Mouse (Mus musculus) limb, embryonic 12.5 days (tissue): ENCODE data around the gene Dusp1. TPM values are rescaled to one million over a fixed set of nuclear protein-coding genes. Genes with fewer than 3 reads are reported as not detected.

ENCODE experiments used
- ATAC-seq: fragments of 200-750 bp; cut with Nextera tagmentation; 2 replicates; pipeline ENCODE4 v1.8.0; 2017; ENCODE audit warnings: low read depth, moderate TSS enrichment; ENCODE audit not compliant: insufficient number of reproducible peaks, insufficient read depth, low FRiP score, low TSS enrichment
- H3K27ac ChIP-seq: fragments of 300-500 bp; sonication (generic); 2 replicates; pipeline ENCODE4 v1.5.1; 2016; ENCODE audit warnings: mild to moderate bottlenecking, moderate library complexity
- H3K27me3 ChIP-seq: fragments of 300-500 bp; sonication (generic); 2 replicates; pipeline ENCODE4 v1.6.1; 2016; ENCODE audit warnings: mild to moderate bottlenecking, moderate library complexity
- H3K36me3 ChIP-seq: fragments of 300-500 bp; sonication (generic); 2 replicates; pipeline ENCODE4 v1.6.1; 2016; ENCODE audit warnings: mild to moderate bottlenecking, moderate library complexity
- H3K4me1 ChIP-seq: fragments of 300-500 bp; sonication (generic); replicated peaks from 2 replicates; pipeline ENCODE4 v1.6.1; 2016
- H3K4me2 ChIP-seq: fragments of 300-500 bp; sonication (generic); 2 replicates; pipeline ENCODE4 v1.6.1; 2016; ENCODE audit warnings: mild to moderate bottlenecking, moderate library complexity
- H3K4me3 ChIP-seq: fragments of 300-500 bp; sonication (generic); replicated peaks from 2 replicates; pipeline ENCODE4 v1.5.1; 2016; ENCODE audit warnings: mild to moderate bottlenecking
- H3K9ac ChIP-seq: fragments of 300-500 bp; sonication (generic); replicated peaks from 2 replicates; pipeline ENCODE4 v1.6.1; 2016; ENCODE audit warnings: mild to moderate bottlenecking, moderate library complexity
- H3K9me3 ChIP-seq: fragments of 300-500 bp; sonication (generic); 2 replicates; pipeline ENCODE4 v1.6.1; 2016; ENCODE audit warnings: mild to moderate bottlenecking, moderate library complexity
- WGBS: fragments of 180-500 bp; shearing (Covaris S2); methylation state at CpG from one replicate; pipeline ENCODE4 v1.1.7; 2016; 5-methylcytosine and 5-hydroxymethylcytosine counted together
- polyA plus RNA-seq: library from polyadenylated mRNA; unstranded; fragments of >200 nt; fragmentation: Nextera tagmentation; extraction: Ambion mirVana; gene quantifications from 2 replicates; pipeline ENCODE4 v1.2.1, GENCODE M21; 2016

The Dusp1 gene
- polyA plus RNA-seq, 1 experiment from 2014 or later = 18.0 TPM

DNA sequence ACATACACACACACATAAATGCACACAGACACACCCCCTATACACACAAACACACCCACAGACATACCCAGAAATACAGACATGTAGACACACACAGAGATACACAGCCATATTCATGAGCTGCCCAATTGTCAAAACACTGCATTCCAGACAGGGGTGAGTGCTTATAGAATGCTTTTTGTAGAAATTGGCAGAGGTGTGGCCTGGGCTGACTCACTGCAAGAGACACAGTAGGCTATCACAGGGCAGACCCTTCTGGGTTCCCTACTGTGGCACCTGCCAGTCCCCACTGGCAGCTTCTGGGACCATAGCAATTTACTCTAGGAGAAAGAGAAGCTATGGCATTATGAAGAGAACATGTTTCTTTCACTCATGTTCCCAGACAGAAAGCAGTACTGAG, 37.6 kb downstream of the Dusp1 start:
- Histone ChIP-seq H3K27ac (no peak overlapping the region), H3K4me3 (no peak overlapping the region), H3K4me1 (no peaks in the 10 kb centered on the region)

GRCm38 (mm10) chr17:26522711-26523110, 39.2 kb downstream of the Dusp1 start:
- Histone ChIP-seq H3K4me1 (no peaks in the 10 kb centered on the region), H3K27ac (no peak overlapping the region), H3K9ac (no peak overlapping the region), H3K27me3 (no peaks in the 10 kb centered on the region), H3K9me3 (no peaks in the 10 kb centered on the region), H3K4me2 (no peak overlapping the region), H3K4me3 (no peak overlapping the region), H3K36me3 (no peaks in the 10 kb centered on the region)
- 78% methylated on average over 4 of the region's 4 CpGs for WGBS
- no peak for ATAC-seq

More for the DNA sequence above, 37.6 kb downstream of the Dusp1 start:
- no peaks in the 10 kb centered on the region for H3K27me3 ChIP-seq
- no peak for ATAC-seq
- H3K9me3 ChIP-seq = no peaks in the 10 kb centered on the region
- no peaks in the 10 kb centered on the region for H3K36me3 ChIP-seq
- H3K9ac ChIP-seq = no peak overlapping the region
- H3K4me2 ChIP-seq = no peak overlapping the region

DNA sequence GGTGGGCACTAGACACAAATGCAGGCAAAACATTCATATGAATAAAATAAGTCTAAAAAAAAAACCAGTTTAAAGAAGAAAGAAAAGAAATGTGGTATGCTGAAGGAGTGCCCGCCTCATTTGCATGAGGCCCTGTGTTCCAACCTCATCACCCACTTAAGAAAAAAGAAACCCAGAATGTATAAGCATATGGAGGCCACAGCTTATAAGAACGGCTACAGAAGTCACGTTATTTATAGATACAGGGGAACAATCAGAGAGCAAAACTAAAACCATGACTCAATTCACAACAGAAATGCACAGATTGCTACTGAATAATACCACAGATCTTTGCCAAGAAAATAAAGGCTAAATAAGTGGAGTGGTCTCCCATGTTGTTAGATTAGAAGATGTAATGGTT, 43.6 kb downstream of the Dusp1 start:
- no peak overlapping the region for H3K27ac ChIP-seq
- H3K4me2 ChIP-seq = no peak overlapping the region
- no peaks in the 10 kb centered on the region for H3K9me3 ChIP-seq
- no peaks in the 10 kb centered on the region for H3K4me1 ChIP-seq
- no peaks in the 10 kb centered on the region for H3K36me3 ChIP-seq
- no peak overlapping the region for H3K4me3 ChIP-seq
- 90% methylated on average over 3 of the region's 3 CpGs for WGBS
- no peak overlapping the region for H3K9ac ChIP-seq
- no peak for ATAC-seq
- no peaks in the 10 kb centered on the region for H3K27me3 ChIP-seq

GRCm38 (mm10) chr17:26515675-26516074, 46.3 kb downstream of the Dusp1 start:
- Histone ChIP-seq H3K9me3 (no peaks in the 10 kb centered on the region), H3K4me2 (no peak overlapping the region), H3K4me3 (no peak overlapping the region), H3K4me1 (no peaks in the 10 kb centered on the region), H3K36me3 (no peaks in the 10 kb centered on the region), H3K9ac (no peak overlapping the region), H3K27me3 (no peaks in the 10 kb centered on the region; the same call in 1 of the 2 replicates), H3K27ac (no peak overlapping the region)
- no peak for ATAC-seq
- 84% methylated on average over 4 of the region's 4 CpGs for WGBS

- H3K36me3 ChIP-seq = no peaks in the 10 kb centered on the region
- H3K27ac ChIP-seq = 0 out of 2 replicates have a peak overlapping the region, but pooled peaks have one; percentile 19
- no peaks in the 10 kb centered on the region for H3K9me3 ChIP-seq
- no peak overlapping the region for H3K4me2 ChIP-seq
- H3K27me3 ChIP-seq = no peaks in the 10 kb centered on the region; the same call in 1 of the 2 replicates
- H3K9ac ChIP-seq = no peak overlapping the region
- no peak for ATAC-seq
- H3K4me3 ChIP-seq = no peak overlapping the region
- 71% methylated on average over 3 of the region's 3 CpGs for WGBS
- H3K4me1 ChIP-seq = no peaks in the 10 kb centered on the region
Measured at GRCm38 (mm10) chr17:26514581-26515030, 47.3 kb downstream of the Dusp1 start.

DNA sequence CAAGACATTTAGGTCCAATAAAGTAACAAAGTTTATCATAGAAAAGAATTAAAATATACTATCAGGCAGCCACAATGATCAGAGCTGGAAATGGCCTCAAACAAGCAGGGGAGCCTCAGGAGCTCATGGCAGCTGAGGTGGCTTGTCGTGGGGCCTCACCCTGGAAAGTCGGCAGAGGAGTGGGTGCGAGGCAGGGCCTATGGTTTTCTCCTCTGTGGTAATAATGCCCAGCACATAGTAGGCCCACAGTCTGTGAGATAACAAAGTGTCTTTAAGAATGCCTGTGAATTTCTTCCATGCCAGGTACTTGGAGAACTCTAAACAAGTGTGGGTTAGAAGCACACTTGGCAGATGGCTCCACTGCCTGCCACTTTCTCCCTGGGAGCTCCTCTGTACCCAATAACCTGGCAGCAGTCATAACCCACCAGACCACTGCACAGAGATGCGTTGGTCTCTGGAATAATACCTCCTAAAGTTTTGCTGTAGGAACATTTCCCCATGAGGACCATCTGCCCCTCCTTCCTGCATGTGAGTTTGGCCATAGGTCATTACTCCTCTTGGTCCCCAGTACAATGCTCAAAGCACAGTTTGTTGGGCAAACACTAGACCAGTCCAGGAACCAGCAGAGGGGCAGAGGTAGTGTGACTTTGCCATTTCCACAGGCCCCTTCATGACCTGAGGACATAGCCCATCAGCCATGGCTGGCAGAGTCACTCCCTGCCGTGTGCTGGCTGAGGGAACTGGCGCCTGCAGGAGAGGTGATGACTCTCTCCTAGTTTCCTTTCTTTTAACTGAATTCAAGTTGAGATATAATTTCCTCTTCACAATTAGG, 48.3 kb downstream of the Dusp1 start:
- Histone ChIP-seq H3K4me1 (0 out of 2 replicates have a peak, but pooled peaks cover 3% of the 10 kb centered on the region), H3K9ac (no peak overlapping the region), H3K4me3 (no peak overlapping the region), H3K27me3 (no peaks in the 10 kb centered on the region; the same call in 1 of the 2 replicates), H3K9me3 (no peaks in the 10 kb centered on the region), H3K36me3 (no peaks in the 10 kb centered on the region), H3K4me2 (no peak overlapping the region), H3K27ac (no peak overlapping the region)
- ATAC-seq = no peak
- WGBS = 74% methylated on average over 6 of the region's 6 CpGs

DNA sequence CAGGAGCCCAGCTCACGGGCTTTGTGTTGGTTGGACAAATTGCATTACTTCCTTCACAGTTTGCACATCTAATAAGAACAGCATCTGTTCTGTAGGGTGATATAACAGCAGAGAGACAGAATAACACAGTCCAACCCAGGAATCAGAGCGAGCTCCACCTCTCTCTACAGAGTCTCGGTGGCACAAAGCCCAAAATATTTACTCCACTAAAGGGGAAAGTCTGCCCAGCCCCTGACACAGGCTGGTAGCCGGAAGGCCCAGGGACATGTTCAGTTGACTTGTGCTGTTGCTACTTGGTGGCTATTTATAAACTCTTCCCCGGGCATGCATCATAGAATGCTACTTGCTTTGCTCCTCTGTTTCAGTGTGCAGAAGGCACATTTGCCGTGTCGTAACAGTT, 49.0 kb downstream of the Dusp1 start:
- Histone ChIP-seq H3K9me3 (no peaks in the 10 kb centered on the region), H3K27ac (no peak overlapping the region), H3K4me1 (0 out of 2 replicates have a peak, but pooled peaks cover 3% of the 10 kb centered on the region), H3K27me3 (no peaks in the 10 kb centered on the region; the same call in 1 of the 2 replicates), H3K4me2 (no peak overlapping the region), H3K4me3 (no peak overlapping the region), H3K36me3 (no peaks in the 10 kb centered on the region), H3K9ac (no peak overlapping the region)
- ATAC-seq = no peak
- WGBS = 78% methylated on average over 7 of the region's 7 CpGs

DNA sequence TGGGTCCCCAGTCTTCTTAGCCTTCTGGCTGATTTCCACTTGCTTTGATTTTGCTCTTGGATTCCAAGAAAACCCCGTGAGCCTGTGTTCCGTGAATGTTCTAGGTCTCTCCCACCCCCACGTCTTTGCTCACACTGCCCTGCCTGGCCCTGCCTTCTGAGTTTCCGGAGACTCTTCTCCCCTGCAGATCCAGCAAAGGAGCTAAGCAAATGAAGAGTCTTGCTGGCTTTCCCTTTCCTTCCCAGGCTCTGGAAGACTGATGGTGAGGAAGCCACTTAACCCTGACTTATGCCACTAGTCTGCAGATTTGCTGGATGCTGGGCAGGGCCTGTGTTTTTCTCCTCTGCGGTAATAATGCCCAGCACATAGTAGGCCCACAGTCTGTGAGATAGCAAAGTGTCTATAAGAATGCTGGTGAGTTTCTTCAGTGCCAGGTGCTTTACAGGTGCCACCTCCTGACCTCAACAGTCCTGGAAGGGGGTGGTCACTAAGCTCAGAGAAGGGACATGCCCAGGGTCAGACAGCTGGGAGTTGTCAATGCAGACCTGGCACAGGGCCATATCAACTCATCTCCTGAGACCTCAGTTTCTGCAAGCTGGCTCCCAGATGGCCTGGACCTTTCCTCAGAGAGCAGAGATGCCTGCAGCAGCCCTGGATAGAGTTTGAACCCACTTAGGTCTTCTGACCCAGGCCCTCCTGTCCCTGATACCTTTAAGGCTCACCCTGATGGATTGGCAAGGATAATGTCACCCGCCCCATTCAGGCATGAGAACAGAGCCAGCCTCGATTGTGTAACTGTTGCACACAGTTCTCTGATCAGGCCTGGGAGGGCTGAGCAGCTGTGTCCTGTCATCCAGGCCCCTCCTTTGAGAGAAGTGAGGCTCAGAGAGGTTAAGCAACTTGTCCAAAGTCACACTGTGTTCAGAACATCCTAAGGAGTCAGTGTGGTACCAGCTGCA, 49.8 kb downstream of the Dusp1 start:
- Histone ChIP-seq H3K9me3 (no peaks in the 10 kb centered on the region), H3K36me3 (no peaks in the 10 kb centered on the region), H3K4me2 (no peak overlapping the region), H3K9ac (no peak overlapping the region), H3K27me3 (no peaks in the 10 kb centered on the region; the same call in 1 of the 2 replicates), H3K4me3 (no peak overlapping the region), H3K27ac (no peak overlapping the region), H3K4me1 (peaks cover 7% of the 10 kb centered on the region)
- no peak for ATAC-seq
- WGBS = 71% methylated on average over 7 of the region's 7 CpGs

GRCm38 (mm10) chr17:26511256-26511655, 50.7 kb downstream of the Dusp1 start:
- Histone ChIP-seq H3K4me1 (peaks cover 15% of the 10 kb centered on the region), H3K4me3 (no peak overlapping the region), H3K9me3 (no peaks in the 10 kb centered on the region), H3K9ac (no peak overlapping the region), H3K36me3 (peaks cover 7% of the 10 kb centered on the region), H3K4me2 (no peak overlapping the region), H3K27ac (no peak overlapping the region), H3K27me3 (no peaks in the 10 kb centered on the region; the same call in 1 of the 2 replicates)
- 66% methylated on average over 4 of the region's 4 CpGs for WGBS
- no peak for ATAC-seq

DNA sequence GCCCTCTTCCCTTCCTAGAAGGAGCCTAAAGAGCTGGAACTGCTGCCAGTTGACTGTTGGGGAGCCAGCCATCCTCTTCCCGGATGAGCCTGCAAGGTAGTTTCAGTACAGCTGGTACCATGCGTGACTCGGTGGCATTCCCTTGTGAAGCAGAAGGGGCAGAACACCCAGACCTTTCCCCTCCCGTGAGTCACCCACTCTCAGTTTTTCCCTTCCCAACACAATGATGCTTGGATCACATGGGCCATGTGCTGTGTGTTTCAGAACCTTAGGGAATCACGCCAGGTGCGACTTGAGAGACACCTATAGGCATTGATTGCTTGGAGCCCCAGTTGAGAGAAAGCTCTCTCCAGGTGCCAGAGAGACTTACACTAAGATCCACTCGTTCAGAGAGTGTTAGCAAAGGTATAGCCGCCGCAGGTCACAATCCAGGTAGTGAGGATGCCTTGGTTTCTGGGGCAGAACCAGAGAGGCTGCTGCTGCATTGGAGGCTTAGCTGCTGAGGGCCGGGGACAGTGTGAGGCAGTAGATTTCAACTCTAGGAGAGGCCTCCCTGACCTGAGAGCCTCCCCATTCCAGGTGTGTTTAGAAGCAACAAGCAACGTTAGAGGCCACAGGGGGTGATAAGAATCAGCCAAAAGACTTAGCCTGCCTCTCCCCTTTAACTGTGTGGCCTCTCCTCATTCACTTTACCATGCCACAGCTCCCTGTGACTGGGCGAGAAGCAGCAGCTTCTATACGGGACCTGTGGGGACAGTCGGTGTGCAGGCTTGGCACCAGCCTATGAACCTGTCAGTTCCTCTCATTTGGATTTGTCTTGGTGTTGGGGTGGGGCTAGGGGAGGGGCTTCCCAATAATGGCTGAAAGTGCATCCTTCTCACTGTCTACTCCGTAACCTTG, 51.5 kb downstream of the Dusp1 start:
- H3K4me1 ChIP-seq = peaks cover 19% of the 10 kb centered on the region
- peaks cover 16% of the 10 kb centered on the region for H3K36me3 ChIP-seq
- H3K9me3 ChIP-seq = no peaks in the 10 kb centered on the region
- H3K27me3 ChIP-seq = no peaks in the 10 kb centered on the region; the same call in 1 of the 2 replicates
- 73% methylated on average over 15 of the region's 15 CpGs for WGBS
- H3K27ac ChIP-seq = no peak overlapping the region
- no peak for ATAC-seq
- H3K4me3 ChIP-seq = no peak overlapping the region
- H3K4me2 ChIP-seq = no peak overlapping the region
- H3K9ac ChIP-seq = no peak overlapping the region
